Mouse (Mus musculus) liver, embryonic 14.5 days (tissue): ENCODE measurements around the gene Carns1. TPM values are rescaled to one million over a fixed set of nuclear protein-coding genes. Genes with fewer than 3 reads are reported as not detected.
"Not testable (repeated sequence)": the region's sequence is repeated elsewhere in the genome, so short reads cannot be mapped to it uniquely, and the experiment has no call there.

ENCODE experiments used
- ATAC-seq: fragments of 200-750 bp; cut with Nextera tagmentation; 2 replicates; pipeline ENCODE4 v1.8.0; 2017; ENCODE audit warnings: moderate number of reproducible peaks, mild to moderate bottlenecking, moderate library complexity; ENCODE audit not compliant: insufficient read depth
- DNase-seq, 3 experiments: peaks; one replicate each; pipeline ENCODE4 v3.0.0-alpha.2; 2012 to 2013; ENCODE audit warnings: low read depth in 3 of 3, low spot score in 3 of 3
- H3K27ac ChIP-seq: fragments of 300-500 bp; sonication (generic); 2 replicates; pipeline ENCODE4 v1.5.1; 2014; ENCODE audit warnings: moderate library complexity, mild to moderate bottlenecking, control low read depth, inconsistent platforms
- H3K27me3 ChIP-seq: fragments of 300-500 bp; sonication (generic); 2 replicates; pipeline ENCODE4 v1.6.1; 2014; ENCODE audit warnings: mild to moderate bottlenecking, low read length, moderate library complexity; ENCODE audit not compliant: control insufficient read depth, insufficient read depth
- H3K36me3 ChIP-seq: fragments of 300-500 bp; sonication (generic); replicated peaks from 2 replicates; pipeline ENCODE4 v1.6.1; 2014; ENCODE audit warnings: low read depth; ENCODE audit not compliant: control insufficient read depth, insufficient read depth
- H3K4me1 ChIP-seq, 2 experiments: fragments of 200-500 bp in 1 of 2; fragments of 300-500 bp in 1 of 2; sonication (generic) in 1 of 2; replicated peaks; 2 replicates each; pipeline ENCODE4 v1.6.1; 2012 to 2014; ENCODE audit warnings: antibody characterized with exemption in 1 of 2, inconsistent platforms in 1 of 2, low read length in 1 of 2; ENCODE audit not compliant: control insufficient read depth in 2 of 2, insufficient read depth in 2 of 2
- H3K4me2 ChIP-seq: fragments of 300-500 bp; sonication (generic); 2 replicates; pipeline ENCODE4 v1.6.1; 2014; ENCODE audit warnings: low read depth, mild to moderate bottlenecking, control low read depth, moderate library complexity
- H3K4me3 ChIP-seq, 2 experiments: fragments of 200-500 bp in 1 of 2; fragments of 300-500 bp in 1 of 2; sonication (generic) in 1 of 2; 2 replicates each; pipeline ENCODE4 v1.5.1; 2012 to 2014; ENCODE audit warnings: low read depth in 2 of 2, low read length in 2 of 2, mild to moderate bottlenecking in 2 of 2, control low read depth in 1 of 2, inconsistent platforms in 1 of 2, moderate library complexity in 1 of 2; ENCODE audit not compliant: insufficient read depth in 1 of 2
- H3K9ac ChIP-seq: fragments of 300-500 bp; sonication (generic); replicated peaks from 2 replicates; pipeline ENCODE4 v1.6.1; 2014; ENCODE audit warnings: mild to moderate bottlenecking, control low read depth, moderate library complexity
- H3K9me3 ChIP-seq: fragments of 300-500 bp; sonication (generic); 2 replicates; pipeline ENCODE4 v1.6.1; 2016; ENCODE audit warnings: low read length, mixed read lengths; ENCODE audit not compliant: control insufficient read depth
- CTCF ChIP-seq: IDR thresholded peaks from 2 replicates; pipeline ENCODE4 v1.5.1; 2016; ENCODE audit warnings: antibody characterized with exemption, low read depth, control low read depth
- EP300 ChIP-seq: IDR thresholded peaks from 2 replicates; pipeline ENCODE4 v1.6.1; 2016; ENCODE audit warnings: antibody characterized with exemption, low read depth
- WGBS: fragments of 180-500 bp; shearing (Covaris S2); extraction: QIAGEN DNeasy Blood & Tissue Kit; methylation state at CpG from one replicate; pipeline ENCODE4 v1.1.7; 2014; ENCODE audit not compliant: insufficient replicate concordance; 5-methylcytosine and 5-hydroxymethylcytosine counted together
- polyA plus RNA-seq, 2 experiments: library from polyadenylated mRNA; depleted of rRNA in 1 of 2; stranded (reverse) in 1 of 2; unstranded in 1 of 2; fragments of >200 nt; fragmentation: Nextera tagmentation in 1 of 2; extraction: Ambion mirVana in 1 of 2; gene quantifications; 2 replicates each; pipeline versions ENCODE4 v1.2.1 to v1.2.3; 2012 to 2014

Carns1 gene
- polyA plus RNA-seq, 2 experiments: 0.18 to 0.32 TPM

DNA sequence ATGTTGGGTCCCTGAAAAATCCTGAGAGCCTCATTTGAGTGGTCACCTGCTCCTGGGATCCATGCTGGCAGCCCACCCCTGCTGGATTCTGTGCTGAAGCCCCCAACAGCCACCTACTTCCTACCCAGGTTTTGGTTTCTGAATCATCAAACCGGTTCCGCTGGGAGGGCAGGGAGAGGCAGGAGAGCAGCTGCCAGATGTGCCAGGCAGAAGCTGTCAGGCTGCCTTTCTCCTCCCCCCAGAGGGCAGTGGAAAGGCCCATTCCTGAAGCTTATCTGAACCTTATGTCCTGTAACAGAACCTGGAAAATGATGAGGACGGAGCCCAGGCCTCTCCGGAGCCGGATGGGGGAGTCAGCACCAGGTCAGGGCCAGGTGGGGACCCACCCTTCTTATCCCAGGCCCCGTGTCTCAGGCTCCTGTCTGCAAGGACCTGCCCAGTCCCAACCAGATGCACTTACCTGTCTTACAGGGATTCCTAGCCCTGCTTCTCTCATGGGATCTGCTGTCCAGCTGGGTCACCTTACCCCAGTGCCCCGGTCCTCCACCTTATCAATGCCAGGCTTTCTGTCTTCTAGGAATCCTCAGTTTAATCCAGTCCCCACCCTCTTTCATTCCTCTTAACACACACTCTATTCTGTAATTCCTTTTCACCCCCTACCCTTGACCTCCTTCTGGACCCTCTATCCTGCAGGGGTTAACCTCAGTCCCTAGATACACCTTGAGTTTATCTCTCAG is 48.4 kb downstream of the Carns1 start:
- H3K4me1 ChIP-seq: peaks cover 54 to 57% of the 10 kb centered on the region in 2 experiments

DNA sequence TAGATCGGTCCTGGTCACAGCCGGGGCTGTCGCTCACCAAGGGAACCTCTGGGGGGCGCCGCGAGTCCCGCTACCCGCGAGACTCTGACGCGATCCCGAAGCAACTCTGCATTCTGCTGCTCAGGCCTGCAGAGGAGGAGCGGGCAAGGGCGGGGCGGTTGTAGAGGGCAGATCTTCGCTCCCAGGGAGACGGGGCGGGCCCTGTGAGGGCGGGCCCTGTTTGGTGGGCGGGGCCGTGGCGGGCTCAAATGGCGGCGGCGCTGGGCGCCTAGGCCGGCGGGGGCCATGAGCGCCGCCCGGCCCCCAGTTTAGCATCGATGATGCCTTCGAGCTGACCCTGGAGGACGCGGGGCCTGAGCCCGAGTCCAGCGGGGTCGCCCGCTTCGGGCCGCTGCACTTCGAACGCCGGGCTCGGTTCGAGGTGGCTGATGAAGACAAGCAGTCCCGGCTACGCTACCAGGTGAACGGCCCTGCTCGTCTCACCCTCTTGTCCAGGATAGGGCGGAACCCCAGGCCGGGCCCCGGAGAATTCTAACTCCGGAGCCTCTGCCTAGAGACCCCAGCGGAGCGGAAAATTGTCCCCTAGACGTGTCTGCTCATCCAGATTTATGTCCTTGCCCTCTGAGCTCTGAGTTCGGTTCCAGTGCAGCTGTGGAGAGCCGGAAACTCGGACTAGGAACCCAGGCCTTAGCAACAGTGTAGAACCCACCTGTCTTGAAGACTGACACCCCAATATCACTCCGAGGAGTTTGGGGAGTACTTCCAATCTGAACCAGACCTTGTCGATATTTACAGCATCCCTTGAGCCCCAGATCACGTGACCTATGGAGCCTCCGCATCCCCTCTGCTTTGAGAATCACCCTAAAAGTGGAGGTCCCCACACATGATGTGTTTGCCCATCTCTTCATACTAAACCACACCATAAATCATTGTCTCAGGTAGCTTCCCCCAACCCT is 49.3 kb downstream of the Carns1 start, which contains the start of gene Aip:
Gene Aip, minus strand, starts transcription at position 118 of the 956 bp plus-strand sequence.
- WGBS: 2% methylated on average over 64 of the region's 64 CpGs
- H3K9ac ChIP-seq: peak within 1 kb of the TSS; percentile 93
- no peaks in the 10 kb centered on the region for H3K27me3 ChIP-seq
- TF ChIP-seq CTCF (peak; percentile 90), EP300 (no peak)
- DNase-seq: peak; percentile 96
- H3K9me3 ChIP-seq: no peaks in the 10 kb centered on the region
- peak within 1 kb of the TSS; percentile 96 for H3K4me3 ChIP-seq
- peak within 1 kb of the TSS; percentile 68 for H3K4me2 ChIP-seq
- ATAC-seq: peak; percentile 91
- H3K4me1 ChIP-seq: peaks cover 53 to 54% of the 10 kb centered on the region in 2 experiments
- peak within 1 kb of the TSS; percentile 82 for H3K27ac ChIP-seq
- peaks cover 14% of the 10 kb centered on the region for H3K36me3 ChIP-seq

More for the DNA sequence above, 48.4 kb downstream of the Carns1 start:
- no peaks in the 10 kb centered on the region for H3K27me3 ChIP-seq
- no peak for ATAC-seq
- peak overlapping the region; percentile 93 for H3K9ac ChIP-seq
- peak overlapping the region; percentile 96 for H3K4me3 ChIP-seq
- H3K9me3 ChIP-seq: no peaks in the 10 kb centered on the region
- H3K36me3 ChIP-seq: peaks cover 20% of the 10 kb centered on the region
- peak overlapping the region; percentile 82 for H3K27ac ChIP-seq
- TF ChIP-seq CTCF (0 out of 2 replicates have a peak, but pooled peaks have one; percentile 5), EP300 (no peak)
- DNase-seq: no peak
- 67% methylated on average over 7 of the region's 7 CpGs for WGBS
- H3K4me2 ChIP-seq: peak overlapping the region; percentile 68

DNA sequence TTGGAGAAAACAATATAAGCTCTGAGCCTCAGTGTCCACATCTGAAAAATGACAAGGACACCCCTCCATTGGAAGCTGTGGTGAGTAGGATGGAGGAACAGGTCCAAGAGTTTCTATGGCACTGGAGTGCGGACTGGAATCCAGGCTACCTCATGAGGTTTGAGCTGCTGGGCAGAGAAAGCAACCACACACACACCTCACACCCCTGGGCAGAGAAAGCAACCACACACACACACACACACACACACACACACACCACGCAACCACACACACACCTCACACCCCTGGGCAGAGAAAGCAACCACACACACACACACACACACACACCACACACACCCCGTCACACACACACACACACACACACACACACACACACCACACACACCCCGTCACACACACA is 50.0 kb downstream of the Carns1 start:
- Histone ChIP-seq H3K4me2 (peak overlapping the region; percentile 66), H3K9ac (peak overlapping the region; percentile 75), H3K36me3 (peaks cover 14% of the 10 kb centered on the region), H3K4me1 (peaks cover 56 to 57% of the 10 kb centered on the region in 2 experiments), H3K4me3 (peak overlapping the region; percentile 50 to 96), H3K27ac (peak overlapping the region; percentile 67)
- not testable (repeated sequence) for H3K9me3 ChIP-seq, DNase-seq, H3K27me3 ChIP-seq
- WGBS: 15% methylated on average over 4 of the region's 4 CpGs
- ATAC-seq: peak; percentile 14

DNA sequence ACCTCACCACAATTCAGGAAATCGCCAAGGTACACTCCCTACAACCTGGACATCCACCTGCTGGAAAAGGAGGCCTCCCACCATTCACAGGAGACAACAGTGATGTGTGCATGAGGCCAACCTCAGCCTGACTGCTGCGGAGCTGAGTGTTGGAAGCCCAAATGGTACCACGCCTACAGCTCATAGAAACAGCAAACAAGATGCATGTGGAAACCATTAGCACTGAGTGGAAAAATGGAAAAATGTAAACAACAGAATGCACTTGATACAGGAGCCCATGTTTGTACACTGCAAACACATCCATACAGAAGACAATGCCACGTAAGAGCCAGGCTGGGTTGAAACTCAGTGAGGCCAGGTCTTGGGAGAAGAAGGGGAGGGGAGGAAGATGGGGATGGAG is 50.8 kb downstream of the Carns1 start:
- Histone ChIP-seq H3K27me3 (no peaks in the 10 kb centered on the region), H3K4me1 (peaks cover 50 to 53% of the 10 kb centered on the region in 2 experiments), H3K27ac (peak overlapping the region; percentile 22), H3K4me2 (peak overlapping the region; percentile 66; the same call in 1 of the 2 replicates), H3K9ac (peak overlapping the region; percentile 6; the same call in 1 of the 2 replicates), H3K36me3 (peaks cover 13% of the 10 kb centered on the region), H3K9me3 (no peaks in the 10 kb centered on the region), H3K4me3 (no peak overlapping the region)
- WGBS: 76% methylated on average over 4 of the region's 4 CpGs
- ATAC-seq (no peak), DNase-seq (no peak)
- no peak for TF ChIP-seq EP300
- TF ChIP-seq CTCF: no peak
